ENCODE assay signal across 31 mouse cellular contexts in genomic region chr10:86151357-86151756, GRCm38 (mm10).
DNase-seq lines count a peak whose midpoint lies in the region; ATAC-seq lines count a peak whose summit lies in the region.
"Had no signal": no experiment of that assay in that cellular context is flagged by ENCODE, and none has a peak within 500 bp of the region (broad histone marks: within the 10 kb centered on the region; RNA-seq: fewer than 3 reads in every experiment).

No protein-coding gene starts in this region.

- H3K9ac ChIP-seq in embryonic facial prominence, embryonic 11.5 days (replicated peaks; ENCODE audit: low read length), result no peak overlapping the region
- H3K9ac ChIP-seq in kidney, embryonic 16.5 days (replicated peaks; ENCODE audit: low read length), result no peak overlapping the region
- no peak overlapping the region for H3K9ac ChIP-seq in midbrain, embryonic 11.5 days (ENCODE audit: low read length)
- no peak overlapping the region for H3K9ac ChIP-seq in midbrain, embryonic 13.5 days (replicated peaks)
- H3K9ac ChIP-seq: forebrain, embryonic 15.5 days; hindbrain, embryonic 12.5 days; intestine, embryonic 15.5 days; liver, embryonic 12.5 days; liver, postnatal 0 days had no signal

- WGBS in embryonic facial prominence, embryonic 11.5 days, result 74% methylated on average over 5 of the region's 5 CpGs
- WGBS in embryonic facial prominence, embryonic 10.5 days, result 76% methylated on average over 5 of the region's 5 CpGs
- 31% methylated on average over 5 of the region's 5 CpGs for WGBS in kidney, embryonic 16.5 days
- WGBS in midbrain, embryonic 11.5 days, result 80% methylated on average over 5 of the region's 5 CpGs
- 73% methylated on average over 5 of the region's 5 CpGs for WGBS in midbrain, embryonic 13.5 days

- H3K36me3 ChIP-seq in embryonic facial prominence, embryonic 11.5 days (replicated peaks; ENCODE audit: control insufficient read depth, insufficient read depth, low read depth, low read length), result no peaks in the 10 kb centered on the region
- H3K36me3 ChIP-seq in embryonic facial prominence, embryonic 10.5 days (replicated peaks), result no peaks in the 10 kb centered on the region
- no peaks in the 10 kb centered on the region for H3K36me3 ChIP-seq in kidney, embryonic 16.5 days (ENCODE audit: insufficient read depth, low read length)
- H3K36me3 ChIP-seq in midbrain, embryonic 11.5 days (ENCODE audit: control insufficient read depth, insufficient read depth, low read length), result no peaks in the 10 kb centered on the region
- H3K36me3 ChIP-seq in midbrain, embryonic 13.5 days, result no peaks in the 10 kb centered on the region
- H3K36me3 ChIP-seq: forebrain, embryonic 10.5 days; forebrain, embryonic 15.5 days; hindbrain, embryonic 12.5 days; intestine, embryonic 15.5 days; liver, embryonic 12.5 days had no signal

- no peak overlapping the region for H3K4me2 ChIP-seq in embryonic facial prominence, embryonic 11.5 days (ENCODE audit: low read depth, low read length)
- H3K4me2 ChIP-seq in kidney, embryonic 16.5 days (replicated peaks; ENCODE audit: low read depth, low read length), result no peak overlapping the region
- no peak overlapping the region for H3K4me2 ChIP-seq in midbrain, embryonic 11.5 days
- no peak overlapping the region for H3K4me2 ChIP-seq in midbrain, embryonic 13.5 days (replicated peaks)
- H3K4me2 ChIP-seq: forebrain, embryonic 15.5 days; heart, embryonic 11.5 days; hindbrain, embryonic 12.5 days; intestine, embryonic 15.5 days; liver, embryonic 12.5 days had no signal

- DNase-seq in embryonic facial prominence, embryonic 11.5 days (ENCODE audit: low spot score), result peak; percentile 45
- no peak for DNase-seq in embryonic facial prominence, embryonic 10.5 days (ENCODE audit: low spot score)
- DNase-seq in kidney, postnatal 14 days, result no peak
- no peak for DNase-seq in midbrain, embryonic 11.5 days (ENCODE audit: low spot score, missing footprints)
- DNase-seq in lung, postnatal 4 days, result no peak
- no peak for DNase-seq in gastrocnemius, adult 8-10 months (ENCODE audit: low spot score in 2 of 2)
- DNase-seq: adrenal gland, adult 8-10 months; cerebellum, adult 2 months; cerebellum, postnatal 14 days; gastrocnemius, postnatal 36 days; heart, adult 18-20 months; heart, postnatal 36 days; layer of hippocampus, postnatal 36 days; liver, postnatal 0 days; lung, postnatal 36 days; right cerebral cortex, postnatal 25 days; spleen, adult 18-20 months; thymus, adult 2 months; thymus, postnatal 36 days had no signal

- H3K27ac ChIP-seq in embryonic facial prominence, embryonic 11.5 days (replicated peaks; ENCODE audit: low read depth, low read length), result no peak overlapping the region
- no peak overlapping the region for H3K27ac ChIP-seq in embryonic facial prominence, embryonic 10.5 days (replicated peaks)
- no peak overlapping the region for H3K27ac ChIP-seq in kidney, embryonic 16.5 days (ENCODE audit: low read length)
- H3K27ac ChIP-seq in midbrain, embryonic 11.5 days (ENCODE audit: low read depth, low read length), result no peak overlapping the region
- H3K27ac ChIP-seq in midbrain, embryonic 13.5 days, result no peak overlapping the region
- H3K27ac ChIP-seq: forebrain, embryonic 10.5 days; forebrain, embryonic 15.5 days; hindbrain, embryonic 12.5 days; hindbrain, postnatal 0 days; intestine, embryonic 15.5 days; liver, embryonic 12.5 days had no signal

- no peaks in the 10 kb centered on the region for H3K27me3 ChIP-seq in embryonic facial prominence, embryonic 11.5 days (ENCODE audit: control insufficient read depth, insufficient read depth, low read length)
- H3K27me3 ChIP-seq in embryonic facial prominence, embryonic 10.5 days (replicated peaks; ENCODE audit: low read depth, poor library complexity, severe bottlenecking), result no peaks in the 10 kb centered on the region
- no peaks in the 10 kb centered on the region for H3K27me3 ChIP-seq in kidney, embryonic 16.5 days (ENCODE audit: insufficient read depth, low read length)
- H3K27me3 ChIP-seq in midbrain, embryonic 11.5 days (ENCODE audit: control insufficient read depth, insufficient read depth, low read length), result no peaks in the 10 kb centered on the region
- H3K27me3 ChIP-seq in midbrain, embryonic 13.5 days, result no peaks in the 10 kb centered on the region
- H3K27me3 ChIP-seq: CH12.LX; forebrain, embryonic 15.5 days; hindbrain, embryonic 12.5 days; intestine, embryonic 15.5 days; liver, embryonic 12.5 days had no signal

- 0 out of 2 replicates have a peak, but pooled peaks have one; percentile 65 for ATAC-seq in embryonic facial prominence, embryonic 11.5 days (replicated peaks; ENCODE audit: insufficient number of reproducible peaks, low FRiP score, low TSS enrichment, low read depth)
- ATAC-seq in kidney, embryonic 16.5 days (ENCODE audit: low FRiP score, low TSS enrichment), result 0 out of 2 replicates have a peak, but pooled peaks have one; percentile 20
- peak; percentile 46; the same call in 1 of the 2 replicates for ATAC-seq in midbrain, embryonic 11.5 days (ENCODE audit: low FRiP score)
- no peak for ATAC-seq in midbrain, embryonic 13.5 days
- ATAC-seq: forebrain, embryonic 15.5 days; hindbrain, postnatal 0 days; intestine, embryonic 15.5 days; liver, embryonic 12.5 days; liver, postnatal 0 days; midbrain, embryonic 16.5 days had no signal

- no peaks in the 10 kb centered on the region for H3K4me1 ChIP-seq in embryonic facial prominence, embryonic 11.5 days (ENCODE audit: control insufficient read depth, insufficient read depth, low read length)
- H3K4me1 ChIP-seq in embryonic facial prominence, embryonic 10.5 days, result peaks cover 17% of the 10 kb centered on the region; the same call in 1 of the 2 replicates
- H3K4me1 ChIP-seq in kidney, embryonic 16.5 days (ENCODE audit: insufficient read depth, low read length), result peaks cover 19% of the 10 kb centered on the region; the same call in 1 of the 2 replicates
- H3K4me1 ChIP-seq in midbrain, embryonic 11.5 days (ENCODE audit: control insufficient read depth, insufficient read depth, low read length), result no peaks in the 10 kb centered on the region
- 0 out of 2 replicates have a peak, but pooled peaks cover 3% of the 10 kb centered on the region for H3K4me1 ChIP-seq in midbrain, embryonic 13.5 days (replicated peaks)
- H3K4me1 ChIP-seq: forebrain, embryonic 15.5 days; hindbrain, embryonic 12.5 days; liver, embryonic 12.5 days had no signal

- H3K9me3 ChIP-seq in embryonic facial prominence, embryonic 11.5 days (replicated peaks; ENCODE audit: control insufficient read depth, low read length), result no peaks in the 10 kb centered on the region
- no peaks in the 10 kb centered on the region for H3K9me3 ChIP-seq in embryonic facial prominence, embryonic 10.5 days
- no peaks in the 10 kb centered on the region for H3K9me3 ChIP-seq in kidney, embryonic 16.5 days (ENCODE audit: low read length)
- no peaks in the 10 kb centered on the region for H3K9me3 ChIP-seq in midbrain, embryonic 11.5 days (ENCODE audit: control insufficient read depth, low read length)
- H3K9me3 ChIP-seq in midbrain, embryonic 13.5 days, result no peaks in the 10 kb centered on the region
- H3K9me3 ChIP-seq: forebrain, embryonic 10.5 days; forebrain, embryonic 15.5 days; hindbrain, embryonic 12.5 days; intestine, embryonic 15.5 days; liver, embryonic 12.5 days had no signal

- no peak overlapping the region for H3K4me3 ChIP-seq in embryonic facial prominence, embryonic 11.5 days (ENCODE audit: low read depth, low read length)
- H3K4me3 ChIP-seq in embryonic facial prominence, embryonic 10.5 days, result no peak overlapping the region
- H3K4me3 ChIP-seq in kidney, embryonic 16.5 days (ENCODE audit: low read length), result no peak overlapping the region
- no peak overlapping the region for H3K4me3 ChIP-seq in midbrain, embryonic 11.5 days (ENCODE audit: low read depth, low read length)
- no peak overlapping the region for H3K4me3 ChIP-seq in midbrain, embryonic 13.5 days (replicated peaks)
- H3K4me3 ChIP-seq: forebrain, embryonic 10.5 days; forebrain, embryonic 15.5 days; hindbrain, embryonic 12.5 days; intestine, embryonic 15.5 days; liver, embryonic 12.5 days; megakaryocyte, embryonic 14.5 days had no signal
